Mouse (Mus musculus): Measurements from ENCODE around the gene Tpcn1.
"Not testable (repeated sequence)": the region's sequence is repeated elsewhere in the genome, so short reads cannot be mapped to it uniquely, and the experiment has no call there.

Gene Tpcn1

DNA sequence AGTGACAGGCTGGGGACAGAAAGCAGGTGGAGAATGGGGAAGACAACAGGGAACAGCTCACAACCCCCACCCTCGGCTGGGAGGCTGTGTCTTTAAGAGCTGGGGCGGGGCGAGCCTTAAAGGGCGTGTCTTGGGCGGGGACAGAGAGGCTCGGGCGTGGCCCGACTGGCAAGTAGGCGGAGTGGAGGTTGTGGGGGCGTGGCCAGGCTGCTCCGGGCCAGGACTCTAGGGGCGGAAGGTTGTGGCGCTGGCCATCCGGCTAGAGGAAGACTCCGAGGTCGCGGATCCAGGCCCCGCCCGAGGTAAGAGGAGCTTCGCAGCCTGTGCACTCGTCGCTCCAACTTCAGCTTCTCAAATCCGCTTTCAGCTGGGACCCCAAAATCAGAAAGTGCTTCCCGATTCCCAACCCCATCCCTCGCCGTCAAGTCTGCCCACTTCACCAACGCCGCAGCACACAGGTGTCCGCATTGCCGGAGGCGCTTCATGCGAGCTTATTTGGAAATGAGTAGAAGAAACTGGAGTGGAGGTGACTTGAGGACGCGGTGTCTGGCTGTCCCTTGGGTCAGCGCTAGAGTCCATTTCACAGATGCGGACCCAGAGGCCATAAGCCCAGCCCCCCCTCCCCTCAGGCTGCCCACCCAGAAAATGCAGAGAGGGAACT is 77.4 kb downstream of the Tpcn1 start, which contains the start of gene Slc8b1:
Gene Slc8b1 (plus strand): TSS at position 187 of the 661 bp plus-strand sequence.
- peak; percentile 98 for DNase-seq (ENCODE audit: low spot score)

DNA sequence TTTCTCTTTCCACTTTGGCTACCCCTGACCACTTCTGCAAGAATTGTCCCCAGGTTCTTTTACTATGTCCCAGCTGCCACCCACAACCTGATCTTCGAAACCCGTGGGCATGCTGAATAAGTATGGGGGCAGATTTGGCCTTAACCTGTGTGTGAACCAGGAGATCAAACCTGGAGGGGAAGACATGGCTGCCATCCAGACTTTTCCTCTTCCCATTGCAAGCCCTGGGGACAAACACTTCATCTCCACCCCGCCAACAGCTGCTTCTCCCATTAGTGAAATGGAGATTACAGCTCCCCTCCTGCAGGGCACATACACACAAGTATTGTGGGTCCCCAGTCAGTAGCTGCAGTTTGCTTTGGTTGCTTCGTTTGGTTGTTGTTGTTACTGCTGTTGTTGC is 81.2 kb downstream of the Tpcn1 start:
- DNase-seq (ENCODE audit: low spot score) = no peak

DNA sequence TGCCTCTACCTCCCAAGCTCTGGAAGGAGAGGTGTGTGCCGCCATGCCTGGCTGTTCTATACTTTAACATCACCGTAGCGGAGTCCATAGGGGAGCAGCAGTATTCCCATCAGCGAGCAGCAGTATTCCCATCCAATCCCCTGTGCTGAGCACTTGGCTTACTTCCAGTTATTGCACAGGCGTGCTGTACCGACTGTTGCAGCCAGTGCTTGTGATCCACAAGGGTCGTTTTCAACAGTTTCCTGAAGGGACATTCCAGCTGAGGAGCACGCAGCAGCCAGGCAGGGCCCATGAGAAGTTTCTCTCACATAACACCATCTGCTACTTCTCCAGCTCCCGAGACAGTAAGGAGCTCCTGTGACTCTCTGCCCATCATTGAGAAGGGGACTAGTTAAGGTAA is 82.0 kb downstream of the Tpcn1 start:
- no peak for DNase-seq (ENCODE audit: low spot score)

DNA sequence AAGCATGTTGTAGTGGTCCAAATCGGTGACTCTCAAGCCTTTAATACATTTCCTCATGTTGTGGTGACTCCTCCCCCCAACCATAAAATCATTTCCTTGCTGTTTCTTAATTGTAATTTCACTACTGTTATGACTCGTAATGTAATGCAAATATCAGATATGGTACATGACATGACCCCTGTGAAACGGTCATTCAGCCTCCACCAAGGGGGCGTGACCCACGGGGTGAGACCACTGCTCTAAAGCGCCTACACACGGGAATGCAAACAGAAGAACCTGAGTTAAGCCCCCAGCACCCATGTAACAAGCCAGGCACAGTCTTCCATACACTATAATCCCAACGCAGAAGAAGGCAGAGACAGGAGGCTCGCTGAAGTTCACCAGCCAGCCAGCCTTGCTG is 82.7 kb downstream of the Tpcn1 start:
- DNase-seq (ENCODE audit: low spot score) = no peak

DNA sequence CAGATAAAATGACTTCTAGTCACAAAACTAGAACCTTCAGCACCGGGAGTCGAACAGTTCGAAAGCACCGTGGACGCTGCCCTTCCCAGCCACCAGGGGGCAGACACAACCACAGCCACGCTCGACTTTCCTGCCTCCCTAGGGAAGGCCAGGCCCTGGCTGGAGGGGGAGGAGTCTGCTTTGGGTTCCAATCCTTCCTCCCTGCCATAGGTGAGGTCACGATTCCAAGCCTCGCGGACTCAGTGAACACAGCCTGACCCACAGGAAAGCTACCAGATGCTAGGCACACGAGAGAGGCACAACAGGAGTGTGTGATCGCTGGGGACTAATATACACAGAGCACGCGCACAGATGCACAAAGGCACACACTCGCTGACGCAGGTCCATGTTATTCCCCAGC is 83.1 kb downstream of the Tpcn1 start:
- peak; percentile 83 for DNase-seq (ENCODE audit: low spot score)

DNA sequence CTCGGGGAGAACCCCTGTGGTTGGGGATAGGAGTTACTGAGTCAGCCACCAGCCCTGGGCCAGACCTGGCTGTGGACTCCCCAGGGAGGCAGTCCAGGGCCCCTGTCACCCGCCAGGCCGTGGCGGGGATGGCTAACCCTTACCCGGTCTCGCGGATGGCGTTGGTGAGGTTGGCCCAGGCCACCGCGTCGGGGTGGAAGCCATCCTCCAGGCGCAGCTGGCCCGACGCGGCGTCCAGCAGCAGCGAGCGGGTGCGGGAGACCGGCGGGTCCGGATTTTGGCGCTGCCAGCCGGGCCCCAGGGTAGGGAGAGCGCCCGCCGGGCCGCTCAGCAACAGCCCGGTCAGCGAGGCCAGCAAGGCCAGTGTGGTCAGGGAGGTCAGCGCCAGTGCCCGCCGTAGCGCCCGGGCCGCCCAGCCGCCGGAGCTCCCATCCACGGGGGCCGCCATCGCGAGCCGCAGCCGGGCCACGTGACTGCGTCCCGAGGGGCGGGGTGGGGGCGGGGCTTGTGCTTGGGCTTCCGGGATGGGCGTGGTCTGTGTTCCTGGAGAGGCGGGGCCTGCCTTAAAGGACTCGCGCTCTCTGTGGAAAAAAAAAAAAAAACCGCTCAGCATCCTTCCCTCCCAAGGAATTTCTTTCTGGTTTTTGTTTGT is 85.2 kb downstream of the Tpcn1 start, which contains the start of gene Plbd2:
Gene Plbd2 (minus strand): TSS at position 482 of the 652 bp plus-strand sequence.
- peak; percentile 85 for DNase-seq (ENCODE audit: low spot score)

DNA sequence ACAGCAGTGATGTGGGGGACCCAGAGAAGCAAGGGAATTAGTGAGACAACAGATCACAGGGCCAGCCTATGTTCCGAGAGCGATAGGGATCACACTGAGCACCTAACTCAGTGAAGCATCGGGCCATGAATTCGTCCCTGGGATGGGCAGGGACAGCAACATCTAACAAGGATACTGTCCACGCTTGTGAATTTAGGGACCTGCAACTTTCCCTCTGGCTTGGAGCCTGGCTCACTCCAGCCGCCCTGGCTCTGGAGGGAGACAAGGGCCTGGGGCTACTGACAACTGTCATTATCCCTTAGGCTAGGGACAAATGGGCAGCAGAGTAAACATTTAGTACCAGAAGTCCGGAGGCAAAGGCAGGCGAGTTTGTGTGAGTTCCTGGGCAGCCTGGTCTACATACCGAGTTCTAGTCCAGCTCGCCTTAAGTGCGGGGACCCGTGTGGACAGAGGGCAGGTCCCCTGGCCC is 85.8 kb downstream of the Tpcn1 start:
- DNase-seq (ENCODE audit: low spot score) = no peak

DNA sequence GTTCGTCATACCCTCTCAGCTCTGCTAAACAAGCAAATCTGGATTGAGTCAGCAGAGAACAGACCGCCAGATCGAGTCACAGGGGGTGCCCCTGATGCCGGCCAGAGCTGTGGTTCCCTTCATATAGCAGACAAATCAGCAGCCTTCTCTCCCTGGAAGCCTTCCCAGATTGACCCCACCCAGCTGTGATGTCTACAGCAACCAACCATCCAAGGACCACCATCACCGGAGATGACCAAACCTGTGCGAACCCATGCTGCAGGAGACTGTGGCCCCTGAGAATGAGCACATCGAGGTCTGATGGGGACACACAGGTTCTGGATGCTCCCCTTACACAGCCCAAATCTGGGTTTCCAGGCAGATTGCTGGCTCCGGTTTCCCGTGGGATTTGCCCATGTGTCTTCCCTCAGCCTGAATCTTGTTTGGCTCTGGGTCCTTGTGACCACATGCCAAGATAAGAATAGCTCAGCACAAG is 86.3 kb downstream of the Tpcn1 start:
- no peak for DNase-seq (ENCODE audit: low spot score)

DNA sequence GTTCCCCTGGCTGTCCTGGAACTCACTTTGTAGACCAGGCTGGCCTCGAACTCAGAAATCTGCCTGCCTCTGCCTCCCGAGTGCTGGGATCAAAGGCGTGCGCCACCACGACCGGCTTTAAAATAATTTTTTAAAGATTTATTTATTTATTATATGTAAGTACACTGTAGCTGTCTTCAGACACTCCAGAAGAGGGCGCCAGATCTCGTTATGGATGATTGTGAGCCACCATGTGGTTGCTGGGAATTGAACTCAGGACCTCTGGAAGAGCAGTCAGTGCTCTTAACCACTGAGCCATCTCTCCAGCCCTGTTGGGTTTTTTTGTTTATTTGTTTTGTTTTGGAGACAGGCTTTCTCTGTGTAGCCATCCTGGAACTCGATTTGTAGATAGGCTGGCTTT is 87.9 kb downstream of the Tpcn1 start:
- not testable (repeated sequence) for DNase-seq (ENCODE audit: low spot score)

DNA sequence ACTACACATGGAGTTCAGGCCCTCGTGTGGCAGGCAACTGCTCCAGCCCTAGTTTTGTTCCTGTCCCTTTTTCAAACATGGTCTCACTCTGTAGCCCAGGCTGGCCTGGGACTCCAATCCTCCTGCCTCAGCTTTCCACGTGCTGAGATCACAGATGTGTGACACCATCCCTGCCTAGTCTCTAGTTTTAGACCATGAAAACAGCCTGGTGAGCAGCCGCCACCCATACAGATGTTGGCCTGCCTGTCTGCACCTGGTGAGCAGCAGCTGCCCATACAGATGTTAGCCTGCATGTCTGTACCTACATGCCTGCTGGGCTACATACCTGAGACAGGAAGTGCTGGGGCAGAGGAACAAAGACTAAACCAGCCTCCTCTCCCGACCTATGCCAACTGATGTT is 89.3 kb downstream of the Tpcn1 start:
- no peak for DNase-seq (ENCODE audit: low spot score)

DNA sequence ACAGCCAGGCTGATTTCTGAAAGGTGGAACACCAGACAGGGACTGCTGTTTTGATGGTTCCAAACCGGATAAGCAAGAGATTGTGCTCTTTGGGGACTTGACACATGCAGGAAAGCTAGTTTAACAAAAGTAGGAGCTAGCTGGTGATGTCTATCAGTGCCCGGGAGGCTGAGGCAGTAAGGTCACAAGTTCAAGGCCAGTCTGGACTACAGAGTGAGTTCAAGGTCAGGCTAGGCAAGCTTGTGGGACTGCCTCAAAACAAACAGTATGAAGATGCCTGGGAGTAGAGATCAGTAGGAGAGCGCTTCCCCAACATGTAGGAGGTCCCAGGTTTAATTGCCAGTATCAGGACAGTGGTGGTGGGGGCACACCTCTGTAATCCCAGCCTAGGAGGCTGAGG is 91.4 kb downstream of the Tpcn1 start:
- DNase-seq (ENCODE audit: low spot score) = no peak

DNA sequence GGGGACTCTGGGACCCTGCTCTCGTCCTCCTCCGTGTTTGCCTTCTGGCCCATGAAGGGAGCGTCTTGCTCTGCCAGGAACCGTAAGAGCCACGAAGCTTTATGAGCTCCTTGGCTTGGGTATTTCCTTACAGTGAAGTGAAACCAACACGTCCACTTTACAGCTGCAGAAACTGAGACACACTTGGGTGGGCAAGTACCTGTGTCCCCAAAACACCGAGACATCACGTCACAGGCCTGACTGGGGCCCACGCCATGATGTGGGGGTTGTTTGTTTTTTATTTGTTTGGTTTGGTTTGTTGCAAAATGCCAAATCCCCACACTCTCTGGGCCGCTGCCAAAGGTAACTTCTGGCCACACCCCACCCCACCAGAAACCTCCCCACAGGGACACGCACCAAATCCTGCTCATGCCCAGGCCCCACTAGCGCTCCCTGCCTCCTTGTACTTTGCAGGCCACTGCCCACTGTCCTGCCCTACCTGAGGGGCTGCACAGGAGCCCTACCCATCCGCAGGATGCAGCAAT is 92.7 kb downstream of the Tpcn1 start:
- DNase-seq (ENCODE audit: low spot score) = no peak

DNA sequence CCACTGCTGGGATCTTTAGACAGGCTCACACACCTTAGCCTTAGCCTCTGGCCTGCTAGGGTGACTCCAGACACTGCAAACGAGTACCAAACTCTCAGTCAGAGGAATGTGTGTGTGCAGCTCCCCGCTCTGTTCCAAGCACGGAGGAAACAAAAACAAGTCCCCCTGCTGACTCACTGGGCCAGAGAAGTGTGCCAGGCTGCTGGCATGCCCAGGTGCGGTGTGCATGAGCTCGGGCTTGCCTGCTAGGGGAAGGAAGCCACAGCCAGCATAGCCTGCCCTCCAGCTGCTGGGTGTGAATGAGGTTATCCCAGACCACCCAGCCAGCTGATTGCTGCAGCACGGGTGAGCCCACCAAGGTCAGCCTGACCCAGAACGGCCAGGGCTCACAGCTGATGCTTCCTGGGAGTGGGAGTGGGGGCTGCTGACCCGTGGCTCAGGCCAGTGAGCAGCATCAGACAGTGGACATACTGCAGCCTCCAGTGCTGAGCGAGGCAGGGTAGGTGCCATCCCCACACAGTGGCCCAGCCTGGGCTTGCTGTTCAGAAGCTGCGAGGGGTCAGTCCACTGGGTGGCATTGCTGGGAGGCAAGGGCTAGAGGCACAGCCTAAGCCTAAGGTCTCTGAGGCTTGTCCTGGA is 93.3 kb downstream of the Tpcn1 start:
- no peak for DNase-seq (ENCODE audit: low spot score)

DNA sequence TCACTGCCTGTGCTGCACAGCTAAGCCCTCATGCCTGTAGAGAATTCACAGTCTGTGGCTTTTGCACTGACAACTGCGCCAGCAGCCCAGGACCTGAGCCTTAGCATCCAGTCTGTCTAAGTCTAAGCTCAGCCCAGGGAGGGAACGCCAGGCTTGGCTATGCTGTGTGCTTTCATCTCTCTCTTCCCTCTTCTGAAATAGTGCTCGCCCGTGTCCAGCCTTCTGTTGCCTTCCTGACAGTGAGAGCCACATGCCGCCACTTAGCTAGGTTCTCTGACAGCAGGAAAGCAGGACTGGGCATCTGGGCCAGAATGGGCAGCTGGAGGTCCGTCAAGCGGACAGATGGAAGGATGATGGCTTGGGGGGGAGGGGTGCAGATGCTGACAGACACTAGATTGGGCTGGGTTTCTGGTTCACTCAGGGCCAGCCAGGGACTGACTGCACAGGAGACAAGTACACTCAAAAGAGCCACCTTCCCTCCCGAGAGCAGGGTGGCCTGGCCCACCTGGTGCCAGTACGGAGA is 94.5 kb downstream of the Tpcn1 start:
- DNase-seq (ENCODE audit: low spot score) = no peak

DNA sequence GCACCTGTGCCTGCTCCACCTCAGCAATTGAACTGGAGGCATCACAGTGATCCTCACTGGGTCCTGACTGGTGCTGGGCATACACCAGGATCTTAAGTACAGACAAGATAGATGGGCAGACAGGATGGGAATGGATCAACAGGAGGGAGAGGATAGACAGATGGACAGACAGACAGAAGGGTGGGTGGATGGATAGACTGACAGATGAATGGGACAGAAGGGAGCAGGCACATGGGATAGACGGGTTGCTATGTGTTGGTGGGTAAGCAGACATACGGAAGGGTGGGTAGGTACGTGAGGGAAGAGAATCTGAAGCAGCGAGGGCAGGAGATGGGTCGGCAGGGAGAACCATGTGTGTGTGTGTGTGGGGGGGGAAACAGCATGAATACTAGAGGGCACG is 95.0 kb downstream of the Tpcn1 start:
- no peak for DNase-seq (ENCODE audit: low spot score)

DNA sequence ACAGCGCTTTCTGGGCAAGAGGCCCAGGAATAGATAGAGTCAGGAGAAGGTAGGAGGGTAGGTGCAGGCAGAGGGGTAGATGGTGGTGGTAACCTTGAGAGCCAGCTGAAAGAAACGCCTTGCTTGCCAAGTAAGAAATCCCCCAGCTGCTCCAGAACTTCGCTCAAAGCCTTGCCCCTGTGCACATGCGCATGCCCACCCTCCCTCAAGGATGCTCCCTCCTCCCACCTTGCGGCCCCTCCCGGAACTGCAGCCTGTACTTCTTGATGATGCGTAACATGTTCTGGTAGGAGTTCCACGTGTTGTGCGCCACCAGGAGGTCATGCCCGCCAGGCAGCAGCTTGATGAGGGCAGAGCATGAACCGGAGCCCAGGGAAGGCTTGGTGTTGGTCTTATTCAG is 96.0 kb downstream of the Tpcn1 start:
- DNase-seq (ENCODE audit: low spot score) = no peak

DNA sequence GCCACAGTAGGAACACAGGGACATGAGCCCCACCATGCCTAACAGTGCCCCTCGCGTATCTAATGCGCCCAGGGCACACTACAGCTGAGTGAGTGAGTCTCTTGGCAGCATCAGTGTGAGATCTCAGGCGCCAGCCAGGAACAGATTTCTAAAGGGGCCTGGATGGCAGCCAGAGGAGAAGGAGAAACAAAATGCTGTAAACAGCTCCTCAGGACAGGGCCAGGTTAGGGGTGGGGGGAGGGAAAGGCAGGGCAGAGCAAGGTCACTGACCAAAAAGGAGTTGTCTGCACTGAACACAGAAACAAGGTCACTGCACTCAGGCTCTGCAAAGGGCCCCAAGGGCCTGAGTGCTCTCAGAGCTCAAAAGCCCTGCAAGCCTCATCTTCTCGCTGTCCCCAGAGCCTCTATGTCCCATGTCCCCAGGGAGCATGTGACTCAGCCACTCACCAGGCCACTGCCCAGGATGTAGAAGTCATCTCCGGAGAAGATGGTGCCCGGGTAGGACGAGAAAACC is 97.7 kb downstream of the Tpcn1 start:
- no peak for DNase-seq (ENCODE audit: low spot score)

DNA sequence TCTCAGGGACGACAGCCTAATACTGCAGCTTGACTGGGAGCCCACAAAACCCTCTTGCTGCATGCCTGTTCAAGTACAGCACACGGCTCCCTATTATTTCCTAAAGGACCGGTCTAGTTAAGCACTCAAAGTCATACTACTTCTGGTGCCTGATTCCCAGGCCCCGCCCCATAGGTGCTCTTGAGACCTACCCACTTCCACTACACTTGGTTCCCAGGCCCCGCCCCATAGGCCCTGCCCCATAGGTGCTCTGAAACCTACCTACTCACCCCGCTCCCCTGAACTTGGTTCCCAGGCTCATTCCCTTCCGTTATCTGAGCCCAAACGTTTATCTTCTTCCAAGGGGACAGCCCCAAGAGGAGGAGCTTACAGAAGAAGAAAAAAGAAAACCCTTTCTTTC is 100.6 kb downstream of the Tpcn1 start:
- DNase-seq (ENCODE audit: low spot score) = no peak

Data from urinary bladder, postnatal 14 days (tissue).